Mouse (Mus musculus) right cerebral cortex, postnatal 25 days (tissue): ENCODE results near the gene Ube2g2.
A peak's percentile ranks its signal among the peaks of the same experiment; 100 is the strongest.
"Not testable (repeated sequence)": the region's sequence is repeated elsewhere in the genome, so short reads cannot be mapped to it uniquely, and the experiment has no call there.

ENCODE experiments used
- DNase-seq: peaks from one replicate; pipeline ENCODE4 v3.0.0; 2022

Gene Ube2g2

DNA sequence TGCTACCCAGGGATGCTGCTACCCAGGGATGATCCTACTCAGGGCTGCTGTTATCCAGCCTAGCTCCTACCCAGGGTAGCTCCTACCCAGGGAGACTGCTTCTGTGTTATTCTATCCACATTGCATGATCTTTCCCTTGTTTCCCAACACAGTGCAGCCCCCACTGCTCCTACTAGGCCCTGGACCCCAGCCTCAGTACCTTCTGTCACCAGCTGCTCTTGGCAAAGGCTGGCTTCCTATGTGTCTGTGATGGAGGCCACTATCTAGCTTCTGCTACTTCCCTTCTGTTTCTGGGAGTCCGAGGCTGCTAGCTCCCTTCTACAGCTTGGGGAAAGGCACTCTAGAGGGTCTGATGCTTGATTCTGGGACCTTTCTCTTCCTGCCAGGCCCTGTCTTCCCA, 25.4 kb downstream of the Ube2g2 start:
- DNase-seq = no peak

DNA sequence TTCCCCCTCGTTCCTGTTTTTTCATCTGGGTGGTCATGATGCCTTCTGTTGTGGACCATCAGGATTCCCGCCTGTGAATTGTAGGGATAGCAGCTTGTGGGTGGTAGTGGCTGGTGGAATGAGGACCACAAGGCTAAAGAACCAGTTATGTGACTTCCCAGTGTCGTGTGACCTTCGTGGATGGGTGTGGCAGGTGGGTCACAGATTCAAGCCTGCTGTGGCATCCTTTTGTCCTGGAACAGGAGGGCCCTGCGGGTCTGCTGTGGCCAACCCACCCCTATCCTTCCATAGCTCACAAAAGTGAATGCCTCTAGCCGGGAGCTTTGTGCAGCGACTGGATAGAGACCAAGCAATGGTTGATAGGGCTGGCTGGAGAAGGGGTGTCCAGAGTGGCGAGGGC, 25.8 kb downstream of the Ube2g2 start:
- no peak for DNase-seq

DNA sequence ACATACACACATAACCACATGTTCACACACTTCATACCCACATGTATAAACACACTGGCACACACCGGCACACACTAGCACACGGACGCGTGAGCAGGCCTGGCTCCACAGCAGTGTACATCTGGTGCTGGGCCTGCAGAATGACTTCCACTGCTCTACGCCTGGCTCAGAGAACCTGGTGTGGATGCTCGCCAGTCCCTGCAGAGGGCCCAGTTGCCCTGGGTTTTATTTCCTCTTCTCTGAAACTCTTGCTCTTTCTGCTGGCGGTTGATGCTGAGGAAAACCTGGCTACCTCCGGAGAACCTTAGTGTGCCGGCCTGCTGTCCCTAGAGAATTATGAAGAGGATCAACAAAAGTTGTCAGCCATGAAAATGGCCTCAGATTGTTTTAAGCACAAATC, 30.0 kb downstream of the Ube2g2 start:
- DNase-seq = no peak

GRCm38 (mm10) chr10:77658286-77658994, 36.4 kb downstream of the Ube2g2 start:
- DNase-seq = no peak

GRCm38 (mm10) chr10:77663949-77664665, 42.0 kb downstream of the Ube2g2 start:
- DNase-seq = no peak

DNA sequence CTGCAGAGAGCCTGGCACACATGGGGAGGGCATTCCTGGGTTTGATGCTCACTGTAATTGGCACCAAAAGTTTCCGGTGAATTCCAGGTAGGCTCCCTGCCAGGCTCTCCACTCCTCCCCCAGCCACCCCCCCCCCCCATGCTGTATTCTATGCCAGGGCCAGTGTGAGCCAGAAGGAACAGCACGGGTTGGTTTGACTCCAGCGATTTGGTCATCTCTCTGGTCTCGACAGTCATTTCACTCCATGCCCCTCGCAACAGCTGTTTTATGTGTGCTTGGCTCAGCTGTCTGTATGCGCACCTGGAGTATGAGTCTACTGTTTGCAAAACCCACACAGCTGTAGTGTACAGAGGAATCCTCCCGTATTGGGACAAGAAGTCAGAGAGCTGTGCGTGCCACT, 44.3 kb downstream of the Ube2g2 start:
- no peak for DNase-seq

GRCm38 (mm10) chr10:77667402-77667801, 45.3 kb downstream of the Ube2g2 start:
- peak; percentile 45 for DNase-seq

DNA sequence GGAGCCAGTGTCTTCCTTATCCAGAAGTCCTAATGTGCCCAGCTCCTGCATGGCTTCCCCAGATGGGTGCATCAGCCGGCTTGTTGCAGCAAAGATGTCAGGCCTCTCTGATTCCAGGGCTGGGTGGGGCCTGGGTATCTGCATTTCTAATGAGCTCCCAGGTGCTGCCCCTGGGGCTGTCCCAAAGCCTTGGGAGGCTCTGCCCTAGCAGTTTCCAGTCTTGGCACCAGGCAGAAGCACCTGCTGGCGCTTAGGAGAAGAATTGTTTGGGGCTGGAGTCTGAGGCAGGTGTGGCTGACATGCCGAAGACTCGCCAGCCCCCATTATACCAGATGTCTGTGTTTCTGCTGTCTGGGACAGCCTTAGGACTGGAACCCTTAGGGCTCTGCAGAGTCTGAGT, 48.6 kb downstream of the Ube2g2 start:
- DNase-seq = no peak

GRCm38 (mm10) chr10:77671519-77671918, 49.4 kb downstream of the Ube2g2 start:
- no peak for DNase-seq

DNA sequence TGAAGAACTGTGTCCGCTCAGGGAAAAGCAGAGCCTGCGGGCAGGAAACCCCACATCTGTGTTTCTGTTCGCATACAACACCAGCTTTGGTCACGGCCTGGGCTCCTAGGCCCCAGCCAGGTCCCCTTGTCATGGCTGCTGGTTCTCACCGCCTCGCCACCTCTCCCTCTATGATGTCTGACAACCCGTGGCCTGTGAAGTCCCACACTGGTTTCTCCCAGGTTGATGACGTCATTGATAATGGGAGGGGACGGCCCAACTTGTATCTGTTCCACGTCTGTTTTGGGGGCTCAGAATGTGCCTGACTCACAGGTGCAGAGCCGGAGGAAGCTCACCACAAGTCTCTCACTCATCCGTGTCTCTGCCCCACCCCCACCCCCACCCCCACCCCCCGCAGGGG, 51.7 kb downstream of the Ube2g2 start:
- DNase-seq = no peak

- DNase-seq = no peak
These were observed 55.5 kb downstream of the Ube2g2 start for GRCm38 (mm10) chr10:77677562-77677961.

DNA sequence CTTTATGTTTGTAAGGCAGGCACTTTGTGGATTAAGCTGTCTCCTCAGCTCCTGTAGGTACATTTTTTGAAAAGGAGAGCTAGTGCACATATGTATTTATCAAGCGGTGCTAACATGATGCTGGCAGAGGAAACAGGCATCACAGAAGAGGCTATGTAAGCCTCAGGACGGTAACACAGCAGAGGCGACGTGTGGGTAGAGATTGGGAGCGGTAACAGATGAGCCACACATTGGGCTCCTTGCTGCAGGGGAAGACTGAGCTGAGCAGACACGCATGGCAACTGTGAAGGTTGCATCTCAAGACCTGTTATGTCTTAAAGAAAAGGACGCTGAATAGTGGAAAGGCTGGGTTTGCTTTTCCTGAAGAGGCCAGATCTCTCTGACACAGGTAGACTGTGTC, 60.9 kb downstream of the Ube2g2 start:
- peak; percentile 30 for DNase-seq

DNA sequence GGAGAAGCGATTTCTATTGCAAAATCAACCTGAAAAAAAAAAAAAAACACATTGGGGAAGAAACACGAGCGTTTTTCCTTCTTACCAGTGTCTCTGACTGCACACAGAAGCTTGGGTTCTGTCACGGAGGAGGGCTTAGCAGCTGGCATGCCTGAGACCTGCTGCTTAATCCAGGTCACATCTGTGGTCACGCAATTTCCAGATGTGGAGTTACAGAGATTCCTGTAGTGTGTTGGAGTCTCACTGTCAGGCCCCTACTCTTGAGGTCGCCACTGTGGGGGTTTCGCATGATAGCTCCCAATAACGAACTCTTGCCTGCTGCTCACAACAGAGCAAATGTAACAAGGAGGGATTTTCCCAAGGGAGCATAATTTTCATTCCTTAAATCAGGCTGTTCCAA, 62.1 kb downstream of the Ube2g2 start:
- no peak for DNase-seq

DNA sequence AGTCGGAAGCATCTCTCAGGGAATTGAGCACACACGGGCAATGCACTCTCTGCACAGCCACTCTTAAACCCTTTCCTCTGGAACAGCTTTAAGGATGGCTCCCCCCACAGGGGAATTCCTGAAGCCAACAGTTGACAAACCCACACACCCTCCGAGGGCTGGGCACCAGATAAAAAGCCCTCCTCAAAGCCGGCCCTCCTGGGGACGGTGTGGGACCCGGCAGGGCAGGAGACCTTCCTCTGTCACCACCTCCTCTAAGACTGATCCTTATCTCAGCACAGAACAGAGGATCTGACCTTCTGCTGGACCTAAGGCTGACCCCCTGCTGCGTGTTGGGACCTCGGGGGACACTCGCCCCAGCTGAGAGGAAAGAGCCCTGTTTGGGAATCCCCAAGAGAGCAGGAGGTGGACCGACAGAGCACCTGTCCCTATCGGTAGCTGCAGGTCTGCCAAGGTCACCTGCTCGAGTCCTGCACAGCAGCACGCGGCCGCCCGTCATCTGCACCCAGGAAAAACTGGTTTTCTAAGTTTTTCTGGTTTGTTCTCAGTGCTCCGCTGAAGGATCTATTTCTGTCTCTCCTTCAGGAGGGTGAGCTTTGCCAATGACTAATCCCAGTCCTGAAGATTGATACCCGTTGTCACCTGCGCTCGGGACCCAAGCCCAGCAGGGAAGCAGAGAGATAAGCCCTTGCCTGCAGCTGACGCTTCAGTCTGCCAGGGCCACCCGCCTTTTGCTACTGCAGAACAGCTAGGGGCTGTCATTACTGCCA, 64.0 kb downstream of the Ube2g2 start, which contains the start of gene Tspear:
Tspear (plus strand) TSS at position 675 of the 770 bp plus-strand sequence.
- no peak for DNase-seq

DNA sequence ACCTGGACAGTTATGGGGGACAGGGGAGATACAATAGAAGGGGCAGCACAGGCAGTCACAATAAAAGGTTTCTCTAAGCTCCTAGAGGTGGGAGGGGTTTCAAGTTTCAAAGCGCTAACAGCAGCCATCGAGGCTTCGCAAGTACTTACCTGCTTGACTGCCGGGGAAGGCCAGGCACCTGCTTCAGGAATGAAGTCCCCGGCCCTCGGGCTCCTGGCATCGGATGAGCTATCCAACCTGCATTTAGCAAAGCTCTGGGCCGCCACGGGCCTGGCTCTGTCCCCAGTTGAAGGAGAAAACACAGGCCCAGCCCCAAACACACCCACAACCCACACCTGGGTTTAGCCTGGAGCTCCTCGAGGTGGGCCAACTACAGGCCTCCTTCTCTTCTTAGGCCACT, 64.9 kb downstream of the Ube2g2 start:
- DNase-seq = no peak

DNA sequence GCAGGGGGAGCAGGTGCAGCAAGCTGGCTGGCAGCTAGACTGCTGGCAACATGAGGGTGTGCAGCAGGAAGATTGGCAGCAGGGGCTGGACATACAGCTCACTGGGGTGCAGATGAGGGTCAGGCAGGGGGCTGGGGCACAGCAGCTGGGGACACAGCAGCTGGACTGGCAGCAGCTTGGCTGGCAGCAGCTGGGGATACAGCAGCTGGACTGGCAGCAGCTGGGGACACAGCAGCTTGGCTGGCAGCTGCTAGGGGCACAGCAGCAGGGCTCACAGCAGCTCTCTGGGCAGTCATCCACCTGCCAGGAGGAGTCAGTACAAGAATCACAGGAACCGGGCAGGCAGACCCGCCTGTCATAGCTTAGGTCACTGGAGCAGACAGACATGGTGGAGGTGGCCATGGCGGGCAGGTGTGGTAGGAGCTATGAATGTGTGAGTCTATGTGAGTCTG, 68.3 kb downstream of the Ube2g2 start, which contains the start of gene Gm19402:
Gm19402 (minus strand) TSS at position 402 of the 452 bp plus-strand sequence.
- not testable (repeated sequence) for DNase-seq
